Mouse (Mus musculus) embryonic facial prominence, embryonic 10.5 days (tissue): ENCODE results near the gene Itpr3. TPM values are rescaled to one million over a fixed set of nuclear protein-coding genes. Genes with fewer than 3 reads are reported as not detected.

Experiments
- DNase-seq: peaks from one replicate; pipeline ENCODE4 v3.0.0-alpha.2; 2017; ENCODE audit warnings: low spot score
- H3K27ac ChIP-seq: fragments of 300-500 bp; sonication (generic); replicated peaks from 2 replicates; pipeline ENCODE4 v1.5.1; 2016; ENCODE audit warnings: mild to moderate bottlenecking
- H3K27me3 ChIP-seq: fragments of 300-500 bp; sonication (generic); replicated peaks from 2 replicates; pipeline ENCODE4 v1.6.1; 2016; ENCODE audit warnings: low read depth, mild to moderate bottlenecking; ENCODE audit not compliant: poor library complexity, severe bottlenecking
- H3K36me3 ChIP-seq: fragments of 300-500 bp; sonication (generic); replicated peaks from 2 replicates; pipeline ENCODE4 v1.6.1; 2016; ENCODE audit warnings: mild to moderate bottlenecking, moderate library complexity
- H3K4me1 ChIP-seq: fragments of 300-500 bp; sonication (generic); 2 replicates; pipeline ENCODE4 v1.6.1; 2016
- H3K4me3 ChIP-seq: fragments of 300-500 bp; sonication (generic); 2 replicates; pipeline ENCODE4 v1.5.1; 2016; ENCODE audit warnings: mild to moderate bottlenecking, moderate library complexity
- H3K9me3 ChIP-seq: fragments of 300-500 bp; sonication (generic); 2 replicates; pipeline ENCODE4 v1.6.1; 2016; ENCODE audit warnings: mild to moderate bottlenecking
- WGBS: fragments of 180-500 bp; shearing (Covaris S2); methylation state at CpG from one replicate; pipeline ENCODE4 v1.1.7; 2016; 5-methylcytosine and 5-hydroxymethylcytosine counted together
- polyA plus RNA-seq: library from polyadenylated mRNA; unstranded; fragments of >200 nt; fragmentation: Nextera tagmentation; extraction: Ambion mirVana; gene quantifications from 2 replicates; pipeline ENCODE4 v1.2.1, GENCODE M21; 2016

Gene Itpr3
- polyA plus RNA-seq, 1 experiment from 2014 or later: 4.0 TPM

DNA sequence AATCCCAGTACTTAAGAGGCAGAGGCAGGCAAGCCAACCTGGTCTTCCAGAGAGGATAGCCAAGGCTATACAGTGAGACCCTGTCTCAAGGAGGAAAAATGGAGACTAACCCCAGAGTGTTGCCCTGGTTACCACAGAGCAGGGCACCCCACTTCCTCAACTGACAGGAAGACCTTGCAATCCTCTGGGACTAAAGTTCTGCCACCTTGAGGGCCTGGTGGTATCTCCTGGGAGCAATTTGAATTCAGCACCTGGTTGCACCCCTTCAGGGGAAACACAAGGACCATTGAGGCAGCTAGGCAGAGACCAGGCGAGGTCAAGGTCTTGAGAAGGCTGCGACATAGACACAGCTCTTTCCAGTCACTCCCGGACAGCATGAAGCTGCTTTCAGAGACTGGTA is 31.2 kb upstream of the Itpr3 start:
- Histone ChIP-seq H3K9me3 (no peaks in the 10 kb centered on the region), H3K4me1 (peaks cover 25% of the 10 kb centered on the region), H3K4me3 (no peak overlapping the region), H3K27ac (no peak overlapping the region), H3K36me3 (peaks cover 55% of the 10 kb centered on the region), H3K27me3 (no peaks in the 10 kb centered on the region)
- WGBS: 95% methylated on average over 3 of the region's 3 CpGs
- DNase-seq: no peak

DNA sequence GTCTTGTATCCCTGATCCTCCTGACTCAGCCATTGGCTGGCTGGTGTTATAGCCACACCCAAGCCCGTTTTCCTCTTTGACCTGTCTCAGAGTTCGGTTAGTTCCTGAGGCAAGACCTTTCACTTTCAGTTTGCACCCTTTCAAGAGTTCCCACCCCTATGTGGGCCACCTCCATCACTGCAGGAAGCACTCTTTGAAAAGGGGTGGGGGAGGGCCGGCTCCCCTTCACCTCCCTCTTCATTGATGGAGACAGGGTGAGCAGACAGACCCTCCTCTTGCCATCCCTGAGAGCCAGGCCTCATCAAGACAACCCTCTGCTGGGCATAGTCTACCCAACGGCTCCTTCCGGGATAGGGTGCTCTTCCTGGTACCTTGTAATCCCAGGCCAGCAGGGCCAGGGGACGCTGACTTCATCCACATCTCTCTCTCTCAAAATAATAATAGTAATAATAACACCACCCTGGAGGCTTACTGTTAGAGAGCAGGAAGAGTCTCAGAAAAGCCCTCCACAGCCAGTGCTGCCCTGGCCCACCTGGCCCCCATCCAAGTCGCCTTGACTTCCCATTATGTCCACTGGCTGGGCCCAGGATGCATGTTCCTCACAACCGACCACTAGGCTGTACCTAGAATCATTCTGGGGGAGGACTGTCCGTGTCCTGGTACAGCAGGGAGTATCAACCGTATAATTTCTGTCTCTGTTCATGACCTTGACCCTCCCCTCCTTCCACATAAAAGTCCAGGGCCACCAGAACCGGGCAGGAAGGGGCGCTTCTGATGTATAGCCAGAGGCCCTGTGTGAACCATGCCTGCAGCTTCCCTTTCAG is 29.4 kb upstream of the Itpr3 start:
- DNase-seq: no peak
- Histone ChIP-seq H3K27me3 (no peaks in the 10 kb centered on the region), H3K9me3 (no peaks in the 10 kb centered on the region), H3K36me3 (peaks cover 38% of the 10 kb centered on the region), H3K27ac (peak overlapping the region; percentile 96), H3K4me1 (peaks cover 31% of the 10 kb centered on the region), H3K4me3 (peak overlapping the region; percentile 81)
- WGBS: 47% methylated on average over 12 of the region's 12 CpGs

DNA sequence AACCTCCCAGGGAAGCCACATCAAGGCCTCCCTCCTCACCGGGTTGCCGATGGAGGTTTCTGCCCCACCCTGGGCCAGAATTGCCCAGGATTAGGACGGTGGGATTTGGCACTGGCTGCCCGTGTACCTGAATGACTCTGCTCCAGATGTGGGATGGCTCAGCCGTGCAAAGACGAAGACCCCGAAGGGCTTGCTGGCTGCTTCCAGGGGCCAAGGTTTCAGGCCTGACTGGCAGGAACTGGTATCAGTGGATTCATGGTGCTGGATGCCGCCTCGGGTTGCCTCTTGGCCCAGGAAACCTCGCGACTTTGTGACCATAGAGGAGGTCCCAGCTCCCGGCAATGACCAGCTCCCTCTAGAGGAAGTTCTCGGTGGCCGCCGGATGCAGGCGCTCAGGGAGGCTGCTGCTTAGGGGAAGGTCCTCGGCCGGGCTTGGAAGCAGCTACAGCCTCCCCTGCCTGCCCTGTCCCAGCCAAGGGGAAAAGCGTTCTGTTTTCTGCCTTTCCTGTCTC is 28.8 kb upstream of the Itpr3 start:
- DNase-seq: peak; percentile 93
- Histone ChIP-seq H3K36me3 (peaks cover 32% of the 10 kb centered on the region), H3K4me1 (peaks cover 37% of the 10 kb centered on the region), H3K9me3 (no peaks in the 10 kb centered on the region), H3K27ac (peak overlapping the region; percentile 96), H3K4me3 (peak overlapping the region; percentile 81), H3K27me3 (no peaks in the 10 kb centered on the region)
- 4% methylated on average over 19 of the region's 19 CpGs for WGBS

- Histone ChIP-seq H3K27me3 (no peaks in the 10 kb centered on the region), H3K4me1 (peaks cover 39% of the 10 kb centered on the region), H3K27ac (peak within 1 kb of the TSS; percentile 96), H3K36me3 (peaks cover 26% of the 10 kb centered on the region), H3K4me3 (peak within 1 kb of the TSS; percentile 81), H3K9me3 (no peaks in the 10 kb centered on the region)
- WGBS: 52% methylated on average over 4 of the region's 4 CpGs
- DNase-seq: no peak
These were observed 28.2 kb upstream of the Itpr3 start, which contains the start of gene Bak1 for GRCm38 (mm10) chr17:27028909-27029308. Bak1 (minus strand) TSS chr17:27029009.

DNA sequence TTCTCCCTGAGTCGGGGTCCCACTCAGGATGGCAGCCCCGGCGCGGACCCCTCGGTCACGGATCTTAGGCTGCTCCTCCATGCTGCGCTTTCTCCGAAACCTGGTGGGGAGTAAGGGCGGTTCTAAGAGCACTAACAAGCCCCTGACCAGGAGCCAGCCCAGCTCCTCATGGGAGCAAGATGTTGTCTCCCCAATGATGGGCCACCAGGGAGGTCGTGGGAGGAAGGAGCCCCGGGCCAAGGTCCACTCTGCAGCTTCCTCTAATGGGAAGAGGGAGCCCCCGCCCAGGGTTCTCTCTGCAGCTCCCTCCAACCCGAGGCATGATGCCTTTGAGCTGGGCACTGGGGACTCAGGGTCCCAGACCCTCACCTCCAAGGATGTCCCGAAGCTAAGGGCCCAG is 27.7 kb upstream of the Itpr3 start:
- Histone ChIP-seq H3K4me3 (no peak overlapping the region), H3K27ac (peak overlapping the region; percentile 96; the same call in 1 of the 2 replicates), H3K4me1 (peaks cover 39% of the 10 kb centered on the region), H3K27me3 (no peaks in the 10 kb centered on the region), H3K9me3 (no peaks in the 10 kb centered on the region), H3K36me3 (peaks cover 21% of the 10 kb centered on the region)
- 86% methylated on average over 14 of the region's 14 CpGs for WGBS
- no peak for DNase-seq

DNA sequence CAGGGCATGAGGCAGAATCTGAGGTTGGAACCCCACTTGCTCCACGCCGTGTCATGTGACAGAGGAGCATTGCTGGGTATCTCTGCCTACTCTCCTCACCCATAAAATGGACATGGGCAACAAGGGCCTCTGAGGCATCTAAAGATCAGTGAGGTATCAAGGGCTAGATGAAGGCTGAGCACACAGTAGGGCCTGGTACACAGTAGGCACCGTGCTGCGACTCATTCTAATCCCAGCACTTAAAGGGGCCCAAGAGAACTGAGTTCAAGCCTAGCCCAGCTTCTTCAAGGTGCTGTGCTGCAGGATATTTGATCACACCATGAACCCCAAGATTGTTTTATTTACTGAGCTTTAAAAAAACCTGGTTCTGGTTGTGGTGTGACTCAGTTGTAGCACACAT is 26.2 kb upstream of the Itpr3 start:
- no peaks in the 10 kb centered on the region for H3K9me3 ChIP-seq
- no peak overlapping the region for H3K27ac ChIP-seq
- no peak overlapping the region for H3K4me3 ChIP-seq
- H3K36me3 ChIP-seq: peaks cover 6% of the 10 kb centered on the region
- WGBS: 93% methylated on average over 4 of the region's 4 CpGs
- peaks cover 45% of the 10 kb centered on the region for H3K4me1 ChIP-seq
- no peak for DNase-seq
- H3K27me3 ChIP-seq: no peaks in the 10 kb centered on the region

GRCm38 (mm10) chr17:27032328-27032727 is 24.8 kb upstream of the Itpr3 start:
- Histone ChIP-seq H3K27ac (no peak overlapping the region; the same call in 1 of the 2 replicates), H3K27me3 (no peaks in the 10 kb centered on the region), H3K9me3 (no peaks in the 10 kb centered on the region), H3K4me1 (peaks cover 46% of the 10 kb centered on the region), H3K4me3 (peak overlapping the region; percentile 23; the same call in 1 of the 2 replicates), H3K36me3 (no peaks in the 10 kb centered on the region)
- no peak for DNase-seq
- 58% methylated on average over 7 of the region's 7 CpGs for WGBS

DNA sequence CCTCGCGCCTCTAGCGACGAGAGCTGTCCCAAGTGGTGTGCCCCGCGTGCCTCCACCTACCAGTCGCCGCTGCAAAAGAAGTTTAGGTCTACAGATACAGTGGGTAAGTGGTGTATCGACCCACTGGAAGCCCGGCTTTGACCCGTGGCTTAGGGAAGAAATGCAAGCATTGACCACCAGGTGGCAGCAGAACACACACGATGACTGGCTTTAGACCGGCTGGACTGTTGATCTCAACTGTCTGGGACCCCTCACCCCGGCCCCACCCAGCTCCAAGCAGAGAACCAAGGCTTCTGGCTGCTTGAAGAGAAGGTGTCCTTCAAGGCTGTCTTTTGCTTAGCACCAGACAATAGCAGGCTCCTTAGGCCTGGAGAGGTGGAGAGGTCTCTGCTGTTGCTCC is 24.2 kb upstream of the Itpr3 start:
- DNase-seq: peak; percentile 88
- H3K36me3 ChIP-seq: no peaks in the 10 kb centered on the region
- peaks cover 3% of the 10 kb centered on the region for H3K27me3 ChIP-seq
- H3K27ac ChIP-seq: peak overlapping the region; percentile 48; the same call in 1 of the 2 replicates
- H3K4me1 ChIP-seq: peaks cover 45% of the 10 kb centered on the region
- H3K9me3 ChIP-seq: no peaks in the 10 kb centered on the region
- 2% methylated on average over 14 of the region's 14 CpGs for WGBS
- peak overlapping the region; percentile 23; the same call in 1 of the 2 replicates for H3K4me3 ChIP-seq

- 70% methylated on average over 7 of the region's 7 CpGs for WGBS
- DNase-seq: no peak
- Histone ChIP-seq H3K4me1 (peaks cover 67% of the 10 kb centered on the region), H3K36me3 (no peaks in the 10 kb centered on the region), H3K4me3 (no peak overlapping the region), H3K27ac (peak overlapping the region; percentile 60; the same call in 1 of the 2 replicates), H3K9me3 (no peaks in the 10 kb centered on the region), H3K27me3 (peaks cover 20% of the 10 kb centered on the region)
These were observed 20.6 kb upstream of the Itpr3 start for GRCm38 (mm10) chr17:27036465-27036864.

DNA sequence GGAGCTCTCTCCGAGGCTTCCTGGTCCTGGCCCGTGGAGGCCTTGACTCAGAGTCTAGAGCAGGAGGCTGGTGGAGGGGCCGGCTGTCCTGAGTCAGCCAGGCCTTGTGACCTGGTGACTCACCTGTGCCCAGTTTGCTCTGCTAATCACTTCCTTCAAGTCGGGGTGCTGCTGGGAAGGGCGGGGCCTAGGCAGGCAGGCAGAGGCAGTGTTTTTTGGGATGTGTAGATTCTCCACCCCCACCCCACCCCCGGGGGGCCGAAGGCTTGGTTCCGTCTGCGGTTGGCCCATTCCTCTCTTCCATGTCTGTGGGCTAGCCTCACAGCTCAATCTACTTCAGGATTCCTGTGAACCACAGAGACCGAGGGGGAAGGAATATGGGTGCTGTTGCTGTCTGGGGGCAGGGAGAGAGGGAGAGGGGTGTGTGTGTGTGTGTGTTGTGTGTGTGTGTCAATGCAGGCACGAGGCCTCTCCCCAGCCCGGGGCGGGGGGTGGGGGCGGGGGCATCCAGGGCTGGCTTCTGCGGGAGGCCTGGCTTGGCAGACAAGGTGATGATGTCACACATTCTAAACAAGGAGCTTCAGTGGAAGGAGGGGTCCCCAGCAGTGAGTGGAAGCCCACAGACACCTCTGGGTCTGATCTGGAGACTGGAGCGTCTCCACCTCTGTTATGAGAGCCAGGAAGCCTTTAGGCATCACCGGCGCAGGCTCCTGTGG is 18.6 kb upstream of the Itpr3 start:
- DNase-seq: peak; percentile 29
- Histone ChIP-seq H3K27me3 (peaks cover 20% of the 10 kb centered on the region), H3K27ac (peak overlapping the region; percentile 52), H3K9me3 (no peaks in the 10 kb centered on the region), H3K4me1 (peaks cover 68% of the 10 kb centered on the region), H3K4me3 (no peak overlapping the region), H3K36me3 (no peaks in the 10 kb centered on the region)
- 34% methylated on average over 18 of the region's 18 CpGs for WGBS

- peaks cover 74% of the 10 kb centered on the region for H3K4me1 ChIP-seq
- 57% methylated on average over 10 of the region's 10 CpGs for WGBS
- peak overlapping the region; percentile 90 for H3K27ac ChIP-seq
- no peaks in the 10 kb centered on the region for H3K9me3 ChIP-seq
- peaks cover 20% of the 10 kb centered on the region for H3K27me3 ChIP-seq
- no peaks in the 10 kb centered on the region for H3K36me3 ChIP-seq
- H3K4me3 ChIP-seq: peak overlapping the region; percentile 35
- DNase-seq: no peak
These were observed 17.5 kb upstream of the Itpr3 start for GRCm38 (mm10) chr17:27039432-27040102.
